Mouse (Mus musculus): ENCODE measurements at regions not wholly inside any gene's neighbourhood (a gene's known extent, or its start where the extent isn't known, plus 50 kb on each side); places are given as distances from the start of the nearest gene placed in this dataset.
A peak's percentile ranks its signal among the peaks of the same experiment; 100 is the strongest.

GRCm38 (mm10) chr10:23610046-23610445 is 177.0 kb downstream of the Rps12 start:
- peak in 1 of 2 experiments; percentile 13 for DNase-seq

GRCm38 (mm10) chr10:23609270-23609914 is 177.7 kb downstream of the Rps12 start:
- DNase-seq = peak; percentile 22 to 36

- no peak for DNase-seq
Measured at GRCm38 (mm10) chr10:23600701-23601100, 186.4 kb downstream of the Rps12 start.

- DNase-seq = no peak
Measured at GRCm38 (mm10) chr10:23595541-23595940, 191.5 kb downstream of the Rps12 start.

GRCm38 (mm10) chr10:23580230-23580629 is 206.8 kb downstream of the Rps12 start:
- no peak for DNase-seq

GRCm38 (mm10) chr10:23571013-23571412 is 216.1 kb downstream of the Rps12 start:
- peak; percentile 3 to 20 for DNase-seq

GRCm38 (mm10) chr10:23569386-23569785 is 217.7 kb downstream of the Rps12 start:
- no peak for DNase-seq

- DNase-seq = no peak
Measured at GRCm38 (mm10) chr10:23562273-23562885, 211.8 kb upstream of the Eya4 start.

- DNase-seq = no peak
Measured at GRCm38 (mm10) chr10:23559980-23560658, 209.5 kb upstream of the Eya4 start.

GRCm38 (mm10) chr10:23557828-23558227 is 207.2 kb upstream of the Eya4 start:
- DNase-seq = no peak

- no peak for DNase-seq
Measured at GRCm38 (mm10) chr10:23549207-23549606, 198.6 kb upstream of the Eya4 start.

- DNase-seq = no peak
Measured at GRCm38 (mm10) chr10:23548322-23548721, 197.7 kb upstream of the Eya4 start.

- DNase-seq = no peak
Measured at GRCm38 (mm10) chr10:23542712-23543111, 192.1 kb upstream of the Eya4 start.

GRCm38 (mm10) chr10:23541914-23542313 is 191.3 kb upstream of the Eya4 start:
- DNase-seq = peak; percentile 4 to 10

GRCm38 (mm10) chr10:23534636-23535035 is 184.1 kb upstream of the Eya4 start:
- DNase-seq = no peak

GRCm38 (mm10) chr10:23531964-23532758 is 181.6 kb upstream of the Eya4 start:
- DNase-seq = no peak

GRCm38 (mm10) chr10:23530715-23531114 is 180.1 kb upstream of the Eya4 start:
- no peak for DNase-seq

- no peak for DNase-seq
Measured at GRCm38 (mm10) chr10:23526796-23527195, 176.2 kb upstream of the Eya4 start.

- no peak for DNase-seq
Measured at GRCm38 (mm10) chr10:23522664-23523063, 172.1 kb upstream of the Eya4 start.

- no peak for DNase-seq
Measured at GRCm38 (mm10) chr10:23493647-23494046, 143.1 kb upstream of the Eya4 start.

GRCm38 (mm10) chr10:23492971-23493370 is 142.4 kb upstream of the Eya4 start:
- no peak for DNase-seq

- no peak for DNase-seq
Measured at GRCm38 (mm10) chr10:23488996-23489395, 138.4 kb upstream of the Eya4 start.

GRCm38 (mm10) chr10:23480474-23480873 is 129.9 kb upstream of the Eya4 start:
- no peak for DNase-seq
